Mouse (Mus musculus) embryonic facial prominence, embryonic 14.5 days (tissue): ENCODE results near the gene Fkbp5. TPM values are rescaled to one million over a fixed set of nuclear protein-coding genes. Genes with fewer than 3 reads are reported as not detected.
"Not testable (repeated sequence)": the region's sequence is repeated elsewhere in the genome, so short reads cannot be mapped to it uniquely, and the experiment has no call there.

ENCODE experiments used
- ATAC-seq: fragments of 200-750 bp; cut with Nextera tagmentation; 2 replicates; pipeline ENCODE4 v1.8.0; 2017; ENCODE audit warnings: low read depth, moderate number of reproducible peaks, moderate TSS enrichment
- DNase-seq: peaks from one replicate; pipeline ENCODE4 v3.0.0-alpha.2; 2015; ENCODE audit warnings: low spot score
- H3K27ac ChIP-seq: fragments of 300-500 bp; sonication (generic); replicated peaks from 2 replicates; pipeline ENCODE4 v1.5.1; 2014; ENCODE audit warnings: low read depth, mild to moderate bottlenecking, low read length, moderate library complexity
- H3K27me3 ChIP-seq: fragments of 300-500 bp; sonication (generic); replicated peaks from 2 replicates; pipeline ENCODE4 v1.6.1; 2014; ENCODE audit warnings: low read length; ENCODE audit not compliant: control insufficient read depth, insufficient read depth
- H3K36me3 ChIP-seq: fragments of 300-500 bp; sonication (generic); 2 replicates; pipeline ENCODE4 v1.6.1; 2014; ENCODE audit warnings: low read length, mixed read lengths; ENCODE audit not compliant: control insufficient read depth, insufficient read depth
- H3K4me1 ChIP-seq: fragments of 300-500 bp; sonication (generic); 2 replicates; pipeline ENCODE4 v1.6.1; 2014; ENCODE audit warnings: antibody characterized with exemption, low read length; ENCODE audit not compliant: control insufficient read depth, insufficient read depth
- H3K4me2 ChIP-seq: fragments of 300-500 bp; sonication (generic); 2 replicates; pipeline ENCODE4 v1.6.1; 2014; ENCODE audit warnings: low read depth, mild to moderate bottlenecking, low read length, moderate library complexity, mixed read lengths
- H3K4me3 ChIP-seq: fragments of 300-500 bp; sonication (generic); 2 replicates; pipeline ENCODE4 v1.5.1; 2014; ENCODE audit warnings: low read depth, mild to moderate bottlenecking, low read length
- H3K9ac ChIP-seq: fragments of 300-500 bp; sonication (generic); 2 replicates; pipeline ENCODE4 v1.6.1; 2014; ENCODE audit warnings: low read depth, mild to moderate bottlenecking, low read length, moderate library complexity, mixed read lengths
- H3K9me3 ChIP-seq: fragments of 300-500 bp; sonication (generic); 2 replicates; pipeline ENCODE4 v1.6.1; 2016; ENCODE audit warnings: low read length; ENCODE audit not compliant: control insufficient read depth
- WGBS: fragments of 180-500 bp; shearing (Covaris S2); extraction: QIAGEN DNeasy Blood & Tissue Kit; methylation state at CpG from one replicate; pipeline ENCODE4 v1.1.7; 2014; 5-methylcytosine and 5-hydroxymethylcytosine counted together
- polyA plus RNA-seq: library from polyadenylated mRNA; unstranded; fragments of >200 nt; fragmentation: Nextera tagmentation; extraction: Ambion mirVana; gene quantifications from 2 replicates; pipeline ENCODE4 v1.2.1, GENCODE M21; 2014

Gene Fkbp5
- polyA plus RNA-seq, 1 experiment from 2014 or later, result 11.7 TPM

DNA sequence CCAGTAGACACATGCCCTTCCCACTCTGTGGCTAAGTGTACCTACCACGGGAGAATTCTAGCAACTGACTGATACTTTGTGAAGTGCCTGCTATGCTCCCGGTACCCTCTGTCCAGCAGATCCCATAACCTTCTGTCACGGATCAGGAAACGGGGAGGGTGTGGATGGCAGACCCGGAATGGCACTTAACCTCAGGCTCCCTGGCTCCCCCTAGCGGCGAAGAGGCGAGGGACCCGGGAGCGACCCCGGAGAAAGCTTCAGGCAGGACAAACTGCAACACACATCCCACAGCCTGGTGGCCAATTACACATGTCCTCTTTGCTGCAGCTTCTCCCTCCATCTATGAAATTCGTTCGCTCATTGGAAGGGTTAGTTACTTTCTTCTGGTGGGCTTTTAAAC, 148.9 kb downstream of the Fkbp5 start:
- peaks cover 11% of the 10 kb centered on the region for H3K4me1 ChIP-seq
- H3K9me3 ChIP-seq, result no peaks in the 10 kb centered on the region
- DNase-seq (peak; percentile 68), ATAC-seq (no peak)
- H3K27me3 ChIP-seq, result peaks cover 19% of the 10 kb centered on the region
- no peak overlapping the region for H3K4me3 ChIP-seq
- no peak overlapping the region for H3K9ac ChIP-seq
- H3K36me3 ChIP-seq, result no peaks in the 10 kb centered on the region
- no peak overlapping the region for H3K4me2 ChIP-seq
- 7% methylated on average over 13 of the region's 13 CpGs for WGBS
- no peak overlapping the region for H3K27ac ChIP-seq

GRCm38 (mm10) chr17:28365122-28365521, 152.2 kb downstream of the Fkbp5 start, which contains the start of gene Tulp1:
Tulp1 (minus strand) TSS chr17:28365222.
- peak within 1 kb of the TSS; percentile 57 for H3K9ac ChIP-seq
- peaks cover 23% of the 10 kb centered on the region for H3K4me1 ChIP-seq
- no peak within 1 kb of the TSS for H3K27ac ChIP-seq
- ATAC-seq (no peak), DNase-seq (no peak)
- WGBS, result 47% methylated on average over 8 of the region's 8 CpGs
- H3K9me3 ChIP-seq, result no peaks in the 10 kb centered on the region
- H3K27me3 ChIP-seq, result peaks cover 23% of the 10 kb centered on the region
- no peaks in the 10 kb centered on the region for H3K36me3 ChIP-seq
- peak within 1 kb of the TSS; percentile 33 for H3K4me3 ChIP-seq
- H3K4me2 ChIP-seq, result peak within 1 kb of the TSS; percentile 65

- peak overlapping the region; percentile 57 for H3K9ac ChIP-seq
- H3K27me3 ChIP-seq, result peaks cover 26% of the 10 kb centered on the region
- DNase-seq (no peak), ATAC-seq (0 out of 2 replicates have a peak, but pooled peaks have one; percentile 23)
- H3K4me1 ChIP-seq, result peaks cover 23% of the 10 kb centered on the region
- peak overlapping the region; percentile 65 for H3K4me2 ChIP-seq
- H3K36me3 ChIP-seq, result no peaks in the 10 kb centered on the region
- peak overlapping the region; percentile 33 for H3K4me3 ChIP-seq
- H3K27ac ChIP-seq, result no peak overlapping the region
- 25% methylated on average over 6 of the region's 6 CpGs for WGBS
- no peaks in the 10 kb centered on the region for H3K9me3 ChIP-seq
These were observed 153.8 kb downstream of the Fkbp5 start for GRCm38 (mm10) chr17:28363507-28363906.

GRCm38 (mm10) chr17:28362653-28363292, 154.6 kb downstream of the Fkbp5 start:
- peaks cover 30% of the 10 kb centered on the region for H3K27me3 ChIP-seq
- peak overlapping the region; percentile 46; the same call in 1 of the 2 replicates for H3K27ac ChIP-seq
- ATAC-seq, result peak; percentile 35; the same call in 1 of the 2 replicates
- H3K9me3 ChIP-seq, result no peaks in the 10 kb centered on the region
- 2% methylated on average over 25 of the region's 25 CpGs for WGBS
- peak overlapping the region; percentile 57 for H3K9ac ChIP-seq
- DNase-seq, result peak; percentile 65
- peak overlapping the region; percentile 65 for H3K4me2 ChIP-seq
- no peaks in the 10 kb centered on the region for H3K36me3 ChIP-seq
- H3K4me3 ChIP-seq, result peak overlapping the region; percentile 33
- peaks cover 23% of the 10 kb centered on the region for H3K4me1 ChIP-seq

GRCm38 (mm10) chr17:28361921-28362652, 155.2 kb downstream of the Fkbp5 start:
- H3K36me3 ChIP-seq, result no peaks in the 10 kb centered on the region
- peak overlapping the region; percentile 65 for H3K4me2 ChIP-seq
- DNase-seq (no peak), ATAC-seq (0 out of 2 replicates have a peak, but pooled peaks have one; percentile 27)
- H3K9ac ChIP-seq, result peak overlapping the region; percentile 57
- peak overlapping the region; percentile 33 for H3K4me3 ChIP-seq
- peaks cover 23% of the 10 kb centered on the region for H3K4me1 ChIP-seq
- no peaks in the 10 kb centered on the region for H3K9me3 ChIP-seq
- H3K27ac ChIP-seq, result no peak overlapping the region
- 32% methylated on average over 11 of the region's 11 CpGs for WGBS
- peaks cover 30% of the 10 kb centered on the region for H3K27me3 ChIP-seq

DNA sequence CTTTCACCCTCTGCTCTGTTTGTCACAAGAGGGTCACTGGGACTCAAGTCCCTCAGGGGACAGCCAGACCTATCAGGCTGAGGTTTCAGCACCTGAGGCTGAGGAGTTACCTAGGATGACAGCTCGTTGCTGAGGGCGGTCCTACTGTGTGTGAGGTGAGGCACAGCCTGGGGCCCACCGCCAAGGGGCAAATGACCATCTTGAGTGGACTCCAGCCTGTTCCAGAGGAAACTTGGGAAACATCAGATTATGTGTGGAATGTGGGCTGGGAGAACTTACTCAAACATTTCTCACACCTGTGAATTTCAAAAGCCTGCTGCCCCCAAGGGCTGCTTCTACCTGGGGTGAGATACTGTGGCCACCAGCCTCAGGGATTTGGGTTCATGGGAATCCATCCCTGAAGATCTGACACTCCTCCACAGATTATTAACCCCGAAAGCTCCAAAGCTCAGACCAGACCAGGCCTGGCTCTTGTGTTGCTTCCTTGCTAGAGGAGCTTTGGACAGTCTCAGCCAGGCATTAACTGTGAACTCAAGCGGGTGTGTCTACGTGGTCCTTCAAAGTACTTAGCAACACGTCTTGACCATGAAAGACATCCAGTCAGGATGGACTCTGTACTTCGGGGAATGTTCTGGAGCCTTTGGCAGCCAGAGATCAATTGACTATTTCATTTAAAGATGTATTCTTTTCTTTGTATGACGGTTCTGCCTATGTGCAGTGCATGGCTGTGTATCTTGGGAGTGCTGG, 156.6 kb downstream of the Fkbp5 start:
- H3K9me3 ChIP-seq, result no peaks in the 10 kb centered on the region
- no peaks in the 10 kb centered on the region for H3K36me3 ChIP-seq
- no peak for ATAC-seq
- peaks cover 30% of the 10 kb centered on the region for H3K27me3 ChIP-seq
- no peak overlapping the region for H3K4me3 ChIP-seq
- 75% methylated on average over 9 of the region's 9 CpGs for WGBS
- no peak for DNase-seq
- peaks cover 23% of the 10 kb centered on the region for H3K4me1 ChIP-seq
- H3K4me2 ChIP-seq, result no peak overlapping the region
- H3K27ac ChIP-seq, result no peak overlapping the region
- no peak overlapping the region for H3K9ac ChIP-seq

DNA sequence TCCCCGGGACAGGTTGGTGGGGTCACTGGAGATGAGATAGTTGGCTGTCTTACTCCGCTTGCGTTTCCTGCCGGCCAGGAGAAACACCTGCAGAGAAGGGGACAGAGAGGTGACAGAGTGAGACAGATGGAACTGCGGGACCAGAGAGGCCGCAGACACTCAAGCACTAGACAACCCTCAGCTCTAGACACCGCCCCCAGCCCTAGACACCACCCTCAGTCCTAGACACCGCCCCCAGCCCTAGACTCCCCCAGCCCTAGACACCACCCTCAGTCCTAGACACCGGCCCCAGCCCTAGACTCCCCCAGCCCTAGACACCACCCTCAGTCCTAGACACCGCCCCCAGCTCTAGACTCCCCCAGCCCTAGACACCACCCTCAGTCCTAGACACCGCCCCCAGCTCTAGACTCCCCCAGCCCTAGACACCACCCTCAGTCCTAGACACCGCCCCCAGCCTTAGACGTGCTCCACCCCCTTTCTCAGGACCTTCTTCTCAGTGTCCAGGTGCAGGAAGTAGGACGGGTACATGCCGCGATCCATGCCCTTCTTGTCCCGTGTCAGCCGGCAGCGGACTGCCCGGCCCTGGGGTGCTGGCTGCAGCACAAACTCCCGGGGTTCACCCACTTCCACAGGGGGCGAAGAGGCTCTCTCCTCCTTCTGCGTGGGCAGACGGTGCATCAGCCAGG, 158.6 kb downstream of the Fkbp5 start:
- not testable (repeated sequence) for H3K36me3 ChIP-seq, ATAC-seq, H3K9ac ChIP-seq, H3K4me2 ChIP-seq, H3K27ac ChIP-seq, H3K4me3 ChIP-seq, DNase-seq, H3K9me3 ChIP-seq
- Histone ChIP-seq H3K4me1 (peaks cover 14% of the 10 kb centered on the region), H3K27me3 (peaks cover 14% of the 10 kb centered on the region)
- 19% methylated on average over 20 of the region's 24 CpGs for WGBS

DNA sequence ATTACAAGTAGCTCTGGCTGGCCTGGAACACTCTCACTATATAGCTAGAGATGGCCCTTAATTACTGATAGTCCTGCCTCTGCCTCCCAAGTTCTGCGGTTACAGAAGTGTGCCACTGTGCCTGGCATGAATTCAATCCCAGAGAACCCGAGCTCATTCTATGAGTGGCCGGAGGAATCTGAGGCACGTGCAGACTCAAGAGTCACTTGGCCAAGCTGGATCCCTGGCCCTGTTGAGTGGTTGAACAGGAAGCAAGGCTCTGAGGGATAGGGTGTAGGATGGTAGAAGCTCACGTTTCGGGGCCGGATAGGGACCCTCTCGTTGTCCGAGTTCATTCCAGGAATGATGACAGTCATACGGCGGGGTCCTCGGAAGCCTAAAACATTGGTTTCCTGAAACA, 161.5 kb downstream of the Fkbp5 start:
- Histone ChIP-seq H3K4me3 (no peak overlapping the region), H3K36me3 (no peaks in the 10 kb centered on the region), H3K27ac (no peak overlapping the region), H3K9me3 (no peaks in the 10 kb centered on the region), H3K4me2 (no peak overlapping the region), H3K4me1 (peaks cover 11% of the 10 kb centered on the region; the same call in 1 of the 2 replicates), H3K27me3 (peaks cover 7% of the 10 kb centered on the region), H3K9ac (no peak overlapping the region)
- no peak for DNase-seq
- ATAC-seq, result no peak
- WGBS, result 79% methylated on average over 12 of the region's 12 CpGs
